Mouse (Mus musculus): Measurements from ENCODE around the gene Abi3. TPM values are rescaled to one million over a fixed set of nuclear protein-coding genes. Genes with fewer than 3 reads are reported as not detected.

Gene Abi3
- polyA plus RNA-seq, 1 experiment from 2014 or later = not detected

GRCm38 (mm10) chr11:95825625-95826024 lies 16.7 kb downstream of the Abi3 start:
- no peak for TF ChIP-seq CTCF (IDR thresholded peaks at IDR 0.05)
- ATAC-seq (no peak), DNase-seq (ENCODE audit: low read depth, low spot score) (no peak)
- H3K27me3 ChIP-seq = peaks cover 10% of the 10 kb centered on the region
- ChIA-PET CTCF (interaction anchor here (1.3 to 2.0 kb wide), 2 partner anchors 9 to 28 kb away, joined by 4 to 6 read pairs; no protein-coding TSS in a partner anchor), POLR2A (no interaction called here)
- in situ Hi-C loops (cut with MboI; ENCODE audit: low pct_unique_long_range_greater_than_20kb) = no loop called here

- in situ Hi-C loops (cut with MboI; ENCODE audit: low pct_unique_long_range_greater_than_20kb) = no loop called here
- H3K27me3 ChIP-seq = peaks cover 7% of the 10 kb centered on the region
- ATAC-seq (no peak), DNase-seq (ENCODE audit: low read depth, low spot score) (no peak)
- ChIA-PET CTCF (interaction anchor here (1.3 to 2.0 kb wide), 2 partner anchors 10 to 29 kb away, joined by 4 to 6 read pairs; no protein-coding TSS in a partner anchor), POLR2A (interaction anchor here (0.6 kb wide), 1 partner anchor 19 kb away, joined by 5 read pairs; no protein-coding TSS in a partner anchor)
- no peak for TF ChIP-seq CTCF (IDR thresholded peaks at IDR 0.05)
These were observed 17.4 kb downstream of the Abi3 start for GRCm38 (mm10) chr11:95824877-95825243.

GRCm38 (mm10) chr11:95824071-95824876 lies 18.0 kb downstream of the Abi3 start, which contains the start of gene Phospho1:
Phospho1 (plus strand) TSS chr11:95824499.
- in situ Hi-C loops (cut with MboI; ENCODE audit: low pct_unique_long_range_greater_than_20kb) = no loop called here
- H3K27me3 ChIP-seq = peaks cover 7% of the 10 kb centered on the region
- POLR2A ChIA-PET = interaction anchor here (0.6 kb wide), 1 partner anchor 20 kb away, joined by 5 read pairs; no protein-coding TSS in a partner anchor
- peak; percentile 10 for DNase-seq (ENCODE audit: low read depth, low spot score)
- CTCF ChIA-PET = interaction anchor here (1.3 to 2.0 kb wide), 2 partner anchors 11 to 30 kb away, joined by 4 to 6 read pairs; no protein-coding TSS in a partner anchor
- peak; percentile 59 for ATAC-seq
- no peak for TF ChIP-seq CTCF (IDR thresholded peaks at IDR 0.05)

- peaks cover 7% of the 10 kb centered on the region for H3K27me3 ChIP-seq
- DNase-seq (ENCODE audit: low read depth, low spot score) = no peak
- no peak for ATAC-seq
- ChIA-PET POLR2A (no interaction called here), CTCF (no interaction called here)
- in situ Hi-C loops (cut with MboI; ENCODE audit: low pct_unique_long_range_greater_than_20kb) = no loop called here
- TF ChIP-seq CTCF (IDR thresholded peaks at IDR 0.05) = no peak
These were observed 19.8 kb downstream of the Abi3 start for GRCm38 (mm10) chr11:95822437-95822836.

GRCm38 (mm10) chr11:95821511-95821910 lies 20.8 kb downstream of the Abi3 start:
- TF ChIP-seq CTCF (IDR thresholded peaks at IDR 0.05) = no peak
- peaks cover 7% of the 10 kb centered on the region for H3K27me3 ChIP-seq
- in situ Hi-C loops (cut with MboI; ENCODE audit: low pct_unique_long_range_greater_than_20kb) = no loop called here
- CTCF ChIA-PET = no interaction called here
- DNase-seq (ENCODE audit: low read depth, low spot score) (no peak), ATAC-seq (no peak)
- POLR2A ChIA-PET = no interaction called here

GRCm38 (mm10) chr11:95819138-95819537 lies 23.1 kb downstream of the Abi3 start:
- TF ChIP-seq CTCF (IDR thresholded peaks at IDR 0.05) = no peak
- no peak for ATAC-seq
- in situ Hi-C loops (cut with MboI; ENCODE audit: low pct_unique_long_range_greater_than_20kb) = no loop called here
- POLR2A ChIA-PET = no interaction called here
- DNase-seq (ENCODE audit: low read depth, low spot score) = no peak
- CTCF ChIA-PET = no interaction called here
- H3K27me3 ChIP-seq = no peaks in the 10 kb centered on the region

- in situ Hi-C loops (cut with MboI; ENCODE audit: low pct_unique_long_range_greater_than_20kb) = no loop called here
- POLR2A ChIA-PET = no interaction called here
- CTCF ChIA-PET = no interaction called here
- ATAC-seq = no peak
- no peak for DNase-seq (ENCODE audit: low read depth, low spot score)
- H3K27me3 ChIP-seq = no peaks in the 10 kb centered on the region
- no peak for TF ChIP-seq CTCF (IDR thresholded peaks at IDR 0.05)
These were observed 26.9 kb downstream of the Abi3 start for GRCm38 (mm10) chr11:95815412-95815811.

- no peaks in the 10 kb centered on the region for H3K27me3 ChIP-seq
- in situ Hi-C loops (cut with MboI; ENCODE audit: low pct_unique_long_range_greater_than_20kb) = no loop called here
- no peak for TF ChIP-seq CTCF (IDR thresholded peaks at IDR 0.05)
- no peak for ATAC-seq
- DNase-seq (ENCODE audit: low read depth, low spot score) = no peak
- CTCF ChIA-PET = no interaction called here
- POLR2A ChIA-PET = interaction anchor here (1.5 kb wide), 1 partner anchor 44 kb away, joined by 3 read pairs; no protein-coding TSS in a partner anchor
These were observed 27.4 kb downstream of the Abi3 start for GRCm38 (mm10) chr11:95814857-95815256.

- POLR2A ChIA-PET = interaction anchor here (1.5 kb wide), 1 partner anchor 43 kb away, joined by 3 read pairs; no protein-coding TSS in a partner anchor
- in situ Hi-C loops (cut with MboI; ENCODE audit: low pct_unique_long_range_greater_than_20kb) = no loop called here
These were observed 28.2 kb downstream of the Abi3 start for GRCm38 (mm10) chr11:95814101-95814500.

GRCm38 (mm10) chr11:95812224-95812623 lies 30.1 kb downstream of the Abi3 start:
- ATAC-seq = no peak
- in situ Hi-C loops (cut with MboI; ENCODE audit: low pct_unique_long_range_greater_than_20kb) = no loop called here

More at GRCm38 (mm10) chr11:95814101-95814500, 28.2 kb downstream of the Abi3 start:
- no peaks in the 10 kb centered on the region for H3K27me3 ChIP-seq
- DNase-seq (ENCODE audit: low read depth, low spot score) (no peak), ATAC-seq (no peak)
- no peak for TF ChIP-seq CTCF (IDR thresholded peaks at IDR 0.05)
- CTCF ChIA-PET = no interaction called here

GRCm38 (mm10) chr11:95811741-95812140 lies 30.5 kb downstream of the Abi3 start:
- in situ Hi-C loops (cut with MboI; ENCODE audit: low pct_unique_long_range_greater_than_20kb) = no loop called here
- TF ChIP-seq CTCF (IDR thresholded peaks at IDR 0.05) = no peak
- no peaks in the 10 kb centered on the region for H3K27me3 ChIP-seq
- ATAC-seq (no peak), DNase-seq (ENCODE audit: low read depth, low spot score) (no peak)
- POLR2A ChIA-PET = no interaction called here
- CTCF ChIA-PET = no interaction called here

More at GRCm38 (mm10) chr11:95812224-95812623, 30.1 kb downstream of the Abi3 start:
- ChIA-PET CTCF (no interaction called here), POLR2A (no interaction called here)
- no peak for TF ChIP-seq CTCF (IDR thresholded peaks at IDR 0.05)
- no peaks in the 10 kb centered on the region for H3K27me3 ChIP-seq
- DNase-seq (ENCODE audit: low read depth, low spot score) = no peak

Measured in Patski (cell line).